Mouse (Mus musculus): ENCODE results near the gene Olfr620.

Gene Olfr620

GRCm38 (mm10) chr7:103612434-103612833 lies at the start of gene Olfr620:
Gene Olfr620, minus strand, starts transcription at chr7:103612534.
- in situ Hi-C loops (cut with MboI, MseI): no loop called here

GRCm38 (mm10) chr7:103644070-103644469 lies 31.7 kb upstream of the Olfr620 start:
- in situ Hi-C loops (cut with MboI, MseI): no loop called here

- in situ Hi-C loops (cut with MboI, MseI): no loop called here
Measured at GRCm38 (mm10) chr7:103642602-103643001, 30.3 kb upstream of the Olfr620 start, which contains the start of gene Olfr622. Gene Olfr622, minus strand, starts transcription at chr7:103642702.

- in situ Hi-C loops (cut with MboI, MseI): no loop called here
Measured at GRCm38 (mm10) chr7:103636795-103637194, 24.5 kb upstream of the Olfr620 start.

- in situ Hi-C loops (cut with MboI, MseI): no loop called here
Measured at GRCm38 (mm10) chr7:103607425-103607824, 4.9 kb downstream of the Olfr620 start.

GRCm38 (mm10) chr7:103600275-103600674 lies 12.1 kb downstream of the Olfr620 start, which contains the start of gene Olfr619:
Gene Olfr619, plus strand, starts transcription at chr7:103600575.
- in situ Hi-C loops (cut with MboI, MseI): no loop called here

- in situ Hi-C loops (cut with MboI, MseI): no loop called here
Measured at GRCm38 (mm10) chr7:103589803-103590202, 22.5 kb downstream of the Olfr620 start, which contains the start of gene Olfr618. Gene Olfr618, plus strand, starts transcription at chr7:103590103.

GRCm38 (mm10) chr7:103572761-103573160 lies 39.6 kb downstream of the Olfr620 start, which contains the start of gene Olfr617:
Gene Olfr617, plus strand, starts transcription at chr7:103573061.
- in situ Hi-C loops (cut with MboI, MseI): no loop called here

GRCm38 (mm10) chr7:103569043-103569442 lies 43.3 kb downstream of the Olfr620 start, which contains the start of gene Olfr616:
Gene Olfr616, minus strand, starts transcription at chr7:103569143.
- in situ Hi-C loops (cut with MboI, MseI): no loop called here

GRCm38 (mm10) chr7:103555779-103556178 lies 56.6 kb downstream of the Olfr620 start, which contains the start of gene Olfr615:
Gene Olfr615, plus strand, starts transcription at chr7:103556079.
- in situ Hi-C loops (cut with MboI, MseI): no loop called here
